Mouse (Mus musculus): Measurements from ENCODE around the gene Fbxo3. TPM values are rescaled to one million over a fixed set of nuclear protein-coding genes. Genes with fewer than 3 reads are reported as not detected.
"Not testable (repeated sequence)": the region's sequence is repeated elsewhere in the genome, so short reads cannot be mapped to it uniquely, and the experiment has no call there.

Fbxo3 gene
- total RNA-seq (2021), result 10 to 100 TPM; 44.9 to 46.3 TPM
- long read RNA-seq, experiment 1, full-length matches to known transcripts, result 99 of 124 reads
- long read RNA-seq, experiment 1, partial matches to known transcripts, result 8 of 124 reads
- long read RNA-seq, experiment 1, other reads (novel, unspliced or antisense), result 17 of 124 reads
- long read RNA-seq, experiment 2, full-length matches to known transcripts, result 78 of 98 reads
- long read RNA-seq, experiment 2, partial matches to known transcripts, result 2 of 98 reads
- long read RNA-seq, experiment 2, other reads (novel, unspliced or antisense), result 18 of 98 reads

GRCm38 (mm10) chr2:104027458-104028138 lies at the start of gene Fbxo3:
TSS of gene Fbxo3 (plus strand) at chr2:104027721.
- peak; percentile 82 for DNase-seq (ENCODE audit: low spot score)

GRCm38 (mm10) chr2:103982250-103982649 lies 45.3 kb upstream of the Fbxo3 start:
- DNase-seq (ENCODE audit: low spot score), result peak; percentile 79

GRCm38 (mm10) chr2:103983146-103983545 lies 44.4 kb upstream of the Fbxo3 start:
- DNase-seq (ENCODE audit: low spot score), result no peak

GRCm38 (mm10) chr2:103987595-103987994 lies 39.9 kb upstream of the Fbxo3 start:
- not testable (repeated sequence) for DNase-seq (ENCODE audit: low spot score)

GRCm38 (mm10) chr2:103989724-103990123 lies 37.8 kb upstream of the Fbxo3 start:
- no peak for DNase-seq (ENCODE audit: low spot score)

- DNase-seq (ENCODE audit: low spot score), result no peak
These were observed 36.2 kb upstream of the Fbxo3 start for GRCm38 (mm10) chr2:103991303-103991702.

- no peak for DNase-seq (ENCODE audit: low spot score)
These were observed 35.4 kb upstream of the Fbxo3 start for GRCm38 (mm10) chr2:103992162-103992561.

- DNase-seq (ENCODE audit: low spot score), result no peak
These were observed 34.7 kb upstream of the Fbxo3 start for GRCm38 (mm10) chr2:103992618-103993332.

- peak; percentile 21 for DNase-seq (ENCODE audit: low spot score)
These were observed 26.4 kb upstream of the Fbxo3 start for GRCm38 (mm10) chr2:104001076-104001475.

GRCm38 (mm10) chr2:104001861-104002260 lies 25.7 kb upstream of the Fbxo3 start:
- no peak for DNase-seq (ENCODE audit: low spot score)

GRCm38 (mm10) chr2:104002711-104003413 lies 24.7 kb upstream of the Fbxo3 start:
- DNase-seq (ENCODE audit: low spot score), result peak; percentile 13

GRCm38 (mm10) chr2:104007793-104008519 lies 19.6 kb upstream of the Fbxo3 start:
- DNase-seq (ENCODE audit: low spot score), result no peak

- not testable (repeated sequence) for DNase-seq (ENCODE audit: low spot score)
These were observed 18.7 kb upstream of the Fbxo3 start for GRCm38 (mm10) chr2:104008853-104009252.

- no peak for DNase-seq (ENCODE audit: low spot score)
These were observed 4.4 kb upstream of the Fbxo3 start for GRCm38 (mm10) chr2:104023096-104023495.

GRCm38 (mm10) chr2:104024656-104025055 lies 2.9 kb upstream of the Fbxo3 start:
- DNase-seq (ENCODE audit: low spot score), result no peak

- DNase-seq (ENCODE audit: low spot score), result no peak
These were observed 710 bp downstream of the Fbxo3 start, which contains the start of gene 4931422A03Rik for GRCm38 (mm10) chr2:104028139-104028723. TSS of gene 4931422A03Rik (minus strand) at chr2:104028361.

- DNase-seq (ENCODE audit: low spot score), result no peak
These were observed 1.6 kb downstream of the Fbxo3 start for GRCm38 (mm10) chr2:104029074-104029473.

- no peak for DNase-seq (ENCODE audit: low spot score)
These were observed 2.9 kb downstream of the Fbxo3 start for GRCm38 (mm10) chr2:104030381-104030780.

GRCm38 (mm10) chr2:104032056-104032455 lies 4.5 kb downstream of the Fbxo3 start:
- DNase-seq (ENCODE audit: low spot score), result no peak

- DNase-seq (ENCODE audit: low spot score), result peak; percentile 75
These were observed 7.4 kb downstream of the Fbxo3 start for GRCm38 (mm10) chr2:104034832-104035472.

All from gastrocnemius, adult 18-20 months (tissue).